8 mouse cellular contexts compared by ENCODE assay signal in genomic region chr5:145201321-145201991, GRCm38 (mm10). TPM values are rescaled to one million over a fixed set of nuclear protein-coding genes. Genes with fewer than 3 reads are reported as not detected.
DNase-seq lines count a peak whose midpoint lies in the region; ATAC-seq and TF ChIP-seq lines count a peak whose summit lies in the region.

TSS of gene Zkscan14 (minus strand) at chr5:145201868.

- peaks cover 13% of the 10 kb centered on the region for H3K4me1 ChIP-seq in hindbrain, postnatal 0 days (ENCODE audit: insufficient read depth, low read length)
- H3K4me1 ChIP-seq in megakaryocyte, embryonic 14.5 days: peaks cover 42% of the 10 kb centered on the region

- no peaks in the 10 kb centered on the region for H3K9me3 ChIP-seq in hindbrain, postnatal 0 days (ENCODE audit: low read length)
- no peaks in the 10 kb centered on the region for H3K9me3 ChIP-seq in megakaryocyte, embryonic 14.5 days

- H3K27me3 ChIP-seq in hindbrain, postnatal 0 days (ENCODE audit: insufficient read depth, low read length): no peaks in the 10 kb centered on the region
- H3K27me3 ChIP-seq in megakaryocyte, embryonic 14.5 days (replicated peaks): no peaks in the 10 kb centered on the region

- H3K27ac ChIP-seq in hindbrain, postnatal 0 days: peak within 1 kb of the TSS; percentile 83

- peaks cover 4% of the 10 kb centered on the region; the same call in 1 of the 2 replicates for H3K36me3 ChIP-seq in hindbrain, postnatal 0 days (ENCODE audit: insufficient read depth, low read length)
- H3K36me3 ChIP-seq in megakaryocyte, embryonic 14.5 days (replicated peaks; ENCODE audit: low read length): peaks cover 30% of the 10 kb centered on the region

- ATAC-seq in common myeloid progenitor, adult 5-6 weeks (replicated peaks; ENCODE audit: low read depth, poor library complexity, severe bottlenecking): peak; percentile 59
- ATAC-seq in hindbrain, postnatal 0 days: peak; percentile 24; the same call in 1 of the 2 replicates

- no peak for TF ChIP-seq CTCF in hindbrain, postnatal 0 days (IDR thresholded peaks at IDR 0.05; ENCODE audit: low read depth)

- peak within 1 kb of the TSS; percentile 77 for H3K9ac ChIP-seq in hindbrain, postnatal 0 days (replicated peaks; ENCODE audit: low read length)

- peak within 1 kb of the TSS; percentile 82 for H3K4me3 ChIP-seq in hindbrain, postnatal 0 days (ENCODE audit: low read length)
- peak within 1 kb of the TSS; percentile 92 for H3K4me3 ChIP-seq in megakaryocyte, embryonic 14.5 days (replicated peaks)

- 2% methylated on average over 37 of the region's 37 CpGs for WGBS in hindbrain, postnatal 0 days

- peak within 1 kb of the TSS; percentile 99 for H3K4me2 ChIP-seq in hindbrain, postnatal 0 days (ENCODE audit: low read depth, low read length)

- peak; percentile 90 for DNase-seq in adipocyte (ENCODE audit: low spot score)
- peak; percentile 85 for DNase-seq in gastrocnemius, adult 18-20 months (ENCODE audit: low spot score)
- peak; percentile 95 for DNase-seq in hindbrain, postnatal 0 days (ENCODE audit: low spot score)
- peak; percentile 40 to 61 for DNase-seq in left cerebral cortex, adult 8-10 months (ENCODE audit: low spot score in 2 of 2)
- DNase-seq in right cerebral cortex, adult 2 months (ENCODE audit: low spot score in 2 of 2): peak; percentile 76 to 78
- peak; percentile 56 for DNase-seq in urinary bladder, postnatal 25 days (ENCODE audit: low spot score)

RNA-seq across cellular contexts. Expression of gene Zkscan14, which starts in this region (rescaled TPM):
- total RNA-seq in common myeloid progenitor, adult 5-6 weeks (2017): 21.9 and 22.0 TPM in 2 replicates
- total RNA-seq in gastrocnemius, adult 18-20 months (2021): 10 to 100 TPM in 1 of 2 experiments, 1 to 10 TPM in 1; 8.7 to 11.8 TPM
- total RNA-seq in hindbrain, postnatal 0 days (2014; rRNA removed): 7.4 and 8.6 TPM in 2 replicates
- polyA plus RNA-seq in hindbrain, postnatal 0 days (2015; fragmentation: Nextera tagmentation; extraction: Ambion mirVana): 11.3 and 12.5 TPM in 2 replicates
- 10 to 100 TPM; 13.3 to 14.3 (median 14.0) TPM for total RNA-seq in left cerebral cortex, adult 8-10 months (2022)
- polyA plus RNA-seq in megakaryocyte, embryonic 14.5 days (2012; ENCODE audit: insufficient read depth, low replicate concordance): 5.3 TPM in 1 of 2 replicates, not detected in the other

Comparison
In these comparisons a context has a peak if more than half of its experiments do, and no peak if none do; other contexts are left out.
1. Peak in every context shown above with its lines: DNase-seq, ATAC-seq, H3K4me3 ChIP-seq and H3K27ac ChIP-seq.